Mouse (Mus musculus) liver, embryonic 14.5 days (tissue): ENCODE results near the gene Fam163a.

ENCODE experiments used
- CTCF ChIP-seq: IDR thresholded peaks from 2 replicates; pipeline ENCODE4 v1.5.1; 2016; ENCODE audit warnings: antibody characterized with exemption, low read depth, control low read depth
- EP300 ChIP-seq: IDR thresholded peaks from 2 replicates; pipeline ENCODE4 v1.6.1; 2016; ENCODE audit warnings: antibody characterized with exemption, low read depth

DNA sequence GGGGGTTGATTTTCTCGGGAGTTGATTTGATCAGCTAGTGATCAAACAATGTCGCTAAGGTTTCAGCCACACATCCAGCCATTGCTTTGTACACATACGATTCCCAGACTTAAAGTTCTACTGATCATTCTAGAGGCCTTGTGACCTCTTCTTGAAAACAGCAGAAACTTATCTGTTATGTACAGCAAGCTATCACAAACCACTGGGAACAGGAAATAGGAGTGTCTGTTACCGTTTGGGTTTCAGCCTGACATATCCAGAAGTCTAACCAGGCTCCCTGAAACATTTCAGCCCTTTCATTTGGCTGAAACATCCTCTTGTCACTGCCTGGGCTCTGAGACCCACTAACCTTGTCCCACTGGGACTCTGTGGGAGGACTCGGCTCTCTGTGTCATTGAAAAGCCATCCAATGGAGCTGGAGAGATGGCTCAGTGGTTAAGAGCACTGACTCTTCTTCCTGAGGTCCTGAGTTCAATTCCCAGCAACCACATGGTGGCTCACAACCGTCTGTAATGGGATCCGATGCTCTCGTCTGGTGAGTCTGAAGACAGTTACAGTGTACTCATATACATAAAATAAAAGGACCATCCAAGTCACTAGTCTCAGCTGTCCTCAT lies 90.8 kb downstream of the Fam163a start:
- TF ChIP-seq EP300, result peak; percentile 54
- TF ChIP-seq CTCF, result no peak
